Mouse (Mus musculus) megakaryocyte, embryonic 14.5 days (primary cell): ENCODE results near the gene Zfp799. TPM values are rescaled to one million over a fixed set of nuclear protein-coding genes. Genes with fewer than 3 reads are reported as not detected.
A peak's percentile ranks its signal among the peaks of the same experiment; 100 is the strongest.
"Not testable (repeated sequence)": the region's sequence is repeated elsewhere in the genome, so short reads cannot be mapped to it uniquely, and the experiment has no call there.

Source experiments
- H3K27me3 ChIP-seq: replicated peaks from 2 replicates; pipeline ENCODE3; 2012; ENCODE audit warnings: inconsistent platforms
- H3K36me3 ChIP-seq: replicated peaks from 2 replicates; pipeline ENCODE3; 2012; ENCODE audit warnings: low read length, inconsistent platforms, mixed read lengths
- H3K4me1 ChIP-seq: 2 replicates; pipeline ENCODE4 v1.6.1; 2012; ENCODE audit warnings: inconsistent platforms
- H3K4me3 ChIP-seq: replicated peaks from 2 replicates; pipeline ENCODE3; 2012; ENCODE audit warnings: moderate library complexity, mild to moderate bottlenecking, inconsistent platforms
- H3K9me3 ChIP-seq: 2 replicates; pipeline ENCODE4 v1.6.1; 2012; ENCODE audit warnings: inconsistent platforms
- FLI1 ChIP-seq: IDR thresholded peaks from 2 replicates; pipeline ENCODE4 v1.6.1; 2012; ENCODE audit warnings: low read length, inconsistent platforms, mixed read lengths
- GATA1 ChIP-seq: IDR thresholded peaks from 3 replicates; pipeline ENCODE4 v1.6.1; 2012; ENCODE audit warnings: mixed read lengths, low read length, inconsistent platforms, borderline replicate concordance
- polyA plus RNA-seq: library from polyadenylated mRNA; stranded (reverse); fragments of >175 nt; gene quantifications from 2 replicates; pipeline ENCODE4 v1.2.3, GENCODE M21; 2012; ENCODE audit warnings: low replicate concordance; ENCODE audit not compliant: insufficient read depth

The Zfp799 gene
- polyA plus RNA-seq: 0.11 TPM in 1 of 2 replicates, not detected in the other

- peaks cover 19% of the 10 kb centered on the region for H3K4me1 ChIP-seq
- no peaks in the 10 kb centered on the region for H3K9me3 ChIP-seq
- H3K36me3 ChIP-seq: peaks cover 18% of the 10 kb centered on the region
- TF ChIP-seq FLI1 (no peak), GATA1 (no peak)
- H3K4me3 ChIP-seq: peak within 1 kb of the TSS; percentile 96
- no peaks in the 10 kb centered on the region for H3K27me3 ChIP-seq
Measured at GRCm38 (mm10) chr17:32829540-32830417, at the start of gene Zfp799. TSS of gene Zfp799 (minus strand) at chr17:32830261.

GRCm38 (mm10) chr17:32878773-32879172, 48.7 kb upstream of the Zfp799 start:
- Histone ChIP-seq H3K27me3 (peaks cover 18% of the 10 kb centered on the region), H3K36me3 (peaks cover 23% of the 10 kb centered on the region), H3K9me3 (peaks cover 16% of the 10 kb centered on the region), H3K4me1 (peaks cover 9% of the 10 kb centered on the region; the same call in 1 of the 2 replicates), H3K4me3 (no peak overlapping the region)
- TF ChIP-seq GATA1: no peak

- no peak overlapping the region for H3K4me3 ChIP-seq
- peaks cover 16% of the 10 kb centered on the region for H3K9me3 ChIP-seq
- peaks cover 11% of the 10 kb centered on the region for H3K36me3 ChIP-seq
- H3K4me1 ChIP-seq: peaks cover 9% of the 10 kb centered on the region; the same call in 1 of the 2 replicates
- TF ChIP-seq GATA1: no peak
- H3K27me3 ChIP-seq: peaks cover 18% of the 10 kb centered on the region
Measured at GRCm38 (mm10) chr17:32877471-32878171, 47.6 kb upstream of the Zfp799 start.

- no peaks in the 10 kb centered on the region for H3K36me3 ChIP-seq
- TF ChIP-seq FLI1 (no peak), GATA1 (no peak)
- H3K9me3 ChIP-seq: peaks cover 9% of the 10 kb centered on the region
- peaks cover 17% of the 10 kb centered on the region for H3K27me3 ChIP-seq
- peaks cover 5% of the 10 kb centered on the region; the same call in 1 of the 2 replicates for H3K4me1 ChIP-seq
- no peak overlapping the region for H3K4me3 ChIP-seq
Measured at GRCm38 (mm10) chr17:32872696-32873095, 42.6 kb upstream of the Zfp799 start.

GRCm38 (mm10) chr17:32872091-32872490, 42.0 kb upstream of the Zfp799 start:
- TF ChIP-seq GATA1 (no peak), FLI1 (no peak)
- no peaks in the 10 kb centered on the region for H3K36me3 ChIP-seq
- H3K4me3 ChIP-seq: no peak overlapping the region
- H3K27me3 ChIP-seq: peaks cover 11% of the 10 kb centered on the region
- H3K4me1 ChIP-seq: no peaks in the 10 kb centered on the region
- H3K9me3 ChIP-seq: peaks cover 5% of the 10 kb centered on the region

- H3K27me3 ChIP-seq: peaks cover 6% of the 10 kb centered on the region
- peaks cover 5% of the 10 kb centered on the region for H3K9me3 ChIP-seq
- H3K4me3 ChIP-seq: no peak overlapping the region
- H3K4me1 ChIP-seq: no peaks in the 10 kb centered on the region
- no peaks in the 10 kb centered on the region for H3K36me3 ChIP-seq
- TF ChIP-seq GATA1: no peak
- no peak for TF ChIP-seq FLI1
Measured at GRCm38 (mm10) chr17:32871483-32871882, 41.4 kb upstream of the Zfp799 start.

- not testable (repeated sequence) for H3K4me1 ChIP-seq, H3K36me3 ChIP-seq, H3K4me3 ChIP-seq, H3K27me3 ChIP-seq, H3K9me3 ChIP-seq
Measured at GRCm38 (mm10) chr17:32867266-32867665, 37.2 kb upstream of the Zfp799 start.

- H3K4me1 ChIP-seq, H3K4me3 ChIP-seq, H3K36me3 ChIP-seq, H3K9me3 ChIP-seq, H3K27me3 ChIP-seq: not testable (repeated sequence)
Measured at GRCm38 (mm10) chr17:32856713-32857112, 26.7 kb upstream of the Zfp799 start.

GRCm38 (mm10) chr17:32851581-32851980, 21.5 kb upstream of the Zfp799 start:
- peaks cover 6% of the 10 kb centered on the region for H3K27me3 ChIP-seq
- peaks cover 8% of the 10 kb centered on the region for H3K9me3 ChIP-seq
- H3K4me1 ChIP-seq: no peaks in the 10 kb centered on the region
- H3K36me3 ChIP-seq: no peaks in the 10 kb centered on the region
- no peak overlapping the region for H3K4me3 ChIP-seq
- no peak for TF ChIP-seq GATA1
- TF ChIP-seq FLI1: no peak

GRCm38 (mm10) chr17:32841388-32841787, 11.3 kb upstream of the Zfp799 start:
- no peak for TF ChIP-seq FLI1
- no peak for TF ChIP-seq GATA1
- H3K4me3 ChIP-seq: no peak overlapping the region
- no peaks in the 10 kb centered on the region for H3K36me3 ChIP-seq
- peaks cover 20% of the 10 kb centered on the region for H3K9me3 ChIP-seq
- peaks cover 5% of the 10 kb centered on the region for H3K27me3 ChIP-seq
- H3K4me1 ChIP-seq: no peaks in the 10 kb centered on the region
